Mouse (Mus musculus) liver, embryonic 14.5 days (tissue): ENCODE results near the gene H2-Oa. TPM values are rescaled to one million over a fixed set of nuclear protein-coding genes. Genes with fewer than 3 reads are reported as not detected.

ENCODE experiments used
- ATAC-seq: fragments of 200-750 bp; cut with Nextera tagmentation; 2 replicates; pipeline ENCODE4 v1.8.0; 2017; ENCODE audit warnings: moderate number of reproducible peaks, mild to moderate bottlenecking, moderate library complexity; ENCODE audit not compliant: insufficient read depth
- DNase-seq, 3 experiments: peaks; one replicate each; pipeline ENCODE4 v3.0.0-alpha.2; 2012 to 2013; ENCODE audit warnings: low read depth in 3 of 3, low spot score in 3 of 3
- H3K27ac ChIP-seq: fragments of 300-500 bp; sonication (generic); 2 replicates; pipeline ENCODE4 v1.5.1; 2014; ENCODE audit warnings: moderate library complexity, mild to moderate bottlenecking, control low read depth, inconsistent platforms
- H3K27me3 ChIP-seq: fragments of 300-500 bp; sonication (generic); 2 replicates; pipeline ENCODE4 v1.6.1; 2014; ENCODE audit warnings: mild to moderate bottlenecking, low read length, moderate library complexity; ENCODE audit not compliant: control insufficient read depth, insufficient read depth
- H3K36me3 ChIP-seq: fragments of 300-500 bp; sonication (generic); replicated peaks from 2 replicates; pipeline ENCODE4 v1.6.1; 2014; ENCODE audit warnings: low read depth; ENCODE audit not compliant: control insufficient read depth, insufficient read depth
- H3K4me1 ChIP-seq, 2 experiments: fragments of 200-500 bp in 1 of 2; fragments of 300-500 bp in 1 of 2; sonication (generic) in 1 of 2; replicated peaks; 2 replicates each; pipeline ENCODE4 v1.6.1; 2012 to 2014; ENCODE audit warnings: antibody characterized with exemption in 1 of 2, inconsistent platforms in 1 of 2, low read length in 1 of 2; ENCODE audit not compliant: control insufficient read depth in 2 of 2, insufficient read depth in 2 of 2
- H3K4me2 ChIP-seq: fragments of 300-500 bp; sonication (generic); 2 replicates; pipeline ENCODE4 v1.6.1; 2014; ENCODE audit warnings: low read depth, mild to moderate bottlenecking, control low read depth, moderate library complexity
- H3K4me3 ChIP-seq, 2 experiments: fragments of 200-500 bp in 1 of 2; fragments of 300-500 bp in 1 of 2; sonication (generic) in 1 of 2; 2 replicates each; pipeline ENCODE4 v1.5.1; 2012 to 2014; ENCODE audit warnings: low read depth in 2 of 2, low read length in 2 of 2, mild to moderate bottlenecking in 2 of 2, control low read depth in 1 of 2, inconsistent platforms in 1 of 2, moderate library complexity in 1 of 2; ENCODE audit not compliant: insufficient read depth in 1 of 2
- H3K9ac ChIP-seq: fragments of 300-500 bp; sonication (generic); replicated peaks from 2 replicates; pipeline ENCODE4 v1.6.1; 2014; ENCODE audit warnings: mild to moderate bottlenecking, control low read depth, moderate library complexity
- H3K9me3 ChIP-seq: fragments of 300-500 bp; sonication (generic); 2 replicates; pipeline ENCODE4 v1.6.1; 2016; ENCODE audit warnings: low read length, mixed read lengths; ENCODE audit not compliant: control insufficient read depth
- CTCF ChIP-seq: IDR thresholded peaks from 2 replicates; pipeline ENCODE4 v1.5.1; 2016; ENCODE audit warnings: antibody characterized with exemption, low read depth, control low read depth
- EP300 ChIP-seq: IDR thresholded peaks from 2 replicates; pipeline ENCODE4 v1.6.1; 2016; ENCODE audit warnings: antibody characterized with exemption, low read depth
- WGBS: fragments of 180-500 bp; shearing (Covaris S2); extraction: QIAGEN DNeasy Blood & Tissue Kit; methylation state at CpG from one replicate; pipeline ENCODE4 v1.1.7; 2014; ENCODE audit not compliant: insufficient replicate concordance; 5-methylcytosine and 5-hydroxymethylcytosine counted together
- polyA plus RNA-seq, 2 experiments: library from polyadenylated mRNA; depleted of rRNA in 1 of 2; stranded (reverse) in 1 of 2; unstranded in 1 of 2; fragments of >200 nt; fragmentation: Nextera tagmentation in 1 of 2; extraction: Ambion mirVana in 1 of 2; gene quantifications; 2 replicates each; pipeline versions ENCODE4 v1.2.1 to v1.2.3; 2012 to 2014

Gene H2-Oa
- polyA plus RNA-seq, 2 experiments, result 0.45 to 0.51 TPM

DNA sequence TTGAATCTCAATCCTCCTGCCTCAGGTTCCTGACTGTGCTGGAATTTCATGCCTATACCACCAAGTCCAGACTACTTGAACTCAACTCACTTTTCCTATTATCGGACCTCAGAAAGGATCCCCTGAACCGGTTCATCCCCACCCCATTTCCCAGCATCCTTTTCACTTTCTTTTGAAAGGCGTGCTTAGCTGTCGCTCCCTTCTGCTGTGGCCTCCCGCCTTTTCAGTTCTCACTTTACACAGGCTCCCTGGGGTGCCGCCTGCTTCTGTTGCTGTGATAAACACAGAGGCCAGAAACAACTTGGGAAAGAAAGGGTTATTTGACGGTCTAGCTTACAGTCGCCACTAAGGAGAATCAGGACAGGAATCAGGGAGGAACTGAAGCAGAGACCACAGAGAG lies 9.0 kb upstream of the H2-Oa start:
- no peak for TF ChIP-seq CTCF
- no peak for TF ChIP-seq EP300
- Histone ChIP-seq H3K27ac (no peak overlapping the region), H3K36me3 (no peaks in the 10 kb centered on the region), H3K27me3 (no peaks in the 10 kb centered on the region; the same call in 1 of the 2 replicates), H3K9ac (no peak overlapping the region), H3K4me3 (no peak overlapping the region), H3K9me3 (no peaks in the 10 kb centered on the region), H3K4me2 (no peak overlapping the region), H3K4me1 (no peaks in the 10 kb centered on the region)
- ATAC-seq, result no peak
- WGBS, result 25% methylated on average over 8 of the region's 8 CpGs
- DNase-seq, result no peak

- 33% methylated on average over 2 of the region's 2 CpGs for WGBS
- H3K36me3 ChIP-seq, result no peaks in the 10 kb centered on the region
- no peak overlapping the region for H3K27ac ChIP-seq
These were observed 4.8 kb upstream of the H2-Oa start for GRCm38 (mm10) chr17:34087386-34087785.

DNA sequence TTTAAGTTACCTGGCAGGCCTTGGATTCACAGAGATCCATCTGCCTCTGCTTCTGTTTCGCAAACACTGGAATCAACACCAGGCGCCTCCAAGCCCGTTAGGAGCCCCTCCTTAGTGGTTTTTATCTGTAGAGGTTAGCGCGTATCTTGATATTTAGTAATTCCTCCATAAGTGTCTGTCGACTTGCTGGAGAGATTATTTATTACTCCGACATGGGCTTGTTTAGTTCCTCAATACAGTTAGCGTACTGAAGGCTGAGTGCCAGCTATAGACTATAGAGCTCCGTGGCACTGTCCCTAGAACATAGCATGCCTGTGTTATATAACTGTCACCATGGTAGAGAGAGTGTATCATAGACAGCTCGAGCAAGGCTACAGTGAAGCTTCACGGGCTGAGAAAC lies 4.0 kb upstream of the H2-Oa start:
- Histone ChIP-seq H3K36me3 (no peaks in the 10 kb centered on the region), H3K4me2 (no peak overlapping the region), H3K27ac (no peak overlapping the region), H3K9ac (no peak overlapping the region), H3K4me3 (no peak overlapping the region), H3K4me1 (no peaks in the 10 kb centered on the region; a peak in 1 of 4 replicates), H3K9me3 (no peaks in the 10 kb centered on the region), H3K27me3 (no peaks in the 10 kb centered on the region)
- ATAC-seq (no peak), DNase-seq (no peak)
- 56% methylated on average over 11 of the region's 11 CpGs for WGBS
- TF ChIP-seq EP300, result no peak
- TF ChIP-seq CTCF, result no peak

More at GRCm38 (mm10) chr17:34087386-34087785, 4.8 kb upstream of the H2-Oa start:
- no peaks in the 10 kb centered on the region; the same call in 1 of the 2 replicates for H3K27me3 ChIP-seq
- TF ChIP-seq EP300, result no peak
- no peak for TF ChIP-seq CTCF
- no peaks in the 10 kb centered on the region for H3K9me3 ChIP-seq
- no peak overlapping the region for H3K9ac ChIP-seq
- no peak for DNase-seq
- ATAC-seq, result no peak
- no peak overlapping the region for H3K4me2 ChIP-seq
- H3K4me3 ChIP-seq, result no peak overlapping the region
- no peaks in the 10 kb centered on the region for H3K4me1 ChIP-seq

- Histone ChIP-seq H3K9ac (no peak overlapping the region), H3K4me3 (no peak overlapping the region), H3K4me1 (no peaks in the 10 kb centered on the region; a peak in 1 of 4 replicates), H3K27ac (no peak overlapping the region), H3K36me3 (no peaks in the 10 kb centered on the region), H3K9me3 (no peaks in the 10 kb centered on the region), H3K27me3 (no peaks in the 10 kb centered on the region), H3K4me2 (no peak overlapping the region)
- DNase-seq (no peak), ATAC-seq (no peak)
- WGBS, result 43% methylated on average over 7 of the region's 7 CpGs
- TF ChIP-seq CTCF, result peak; percentile 62
- no peak for TF ChIP-seq EP300
These were observed 1.2 kb upstream of the H2-Oa start for GRCm38 (mm10) chr17:34090923-34091322.

GRCm38 (mm10) chr17:34093199-34093874 lies 1.2 kb downstream of the H2-Oa start:
- Histone ChIP-seq H3K9ac (no peak overlapping the region), H3K9me3 (no peaks in the 10 kb centered on the region), H3K27ac (no peak overlapping the region), H3K4me1 (no peaks in the 10 kb centered on the region; a peak in 1 of 4 replicates), H3K4me3 (no peak overlapping the region), H3K4me2 (no peak overlapping the region), H3K27me3 (no peaks in the 10 kb centered on the region), H3K36me3 (no peaks in the 10 kb centered on the region)
- DNase-seq (no peak), ATAC-seq (no peak)
- 36% methylated on average over 7 of the region's 7 CpGs for WGBS
- TF ChIP-seq EP300 (no peak), CTCF (no peak)
